Mouse (Mus musculus): Measurements from ENCODE around the gene Tbc1d24.

Tbc1d24 gene

GRCm38 (mm10) chr17:24209043-24209915, 3.9 kb upstream of the Tbc1d24 start, which contains the start of gene Ntn3:
Gene Ntn3, minus strand, starts transcription at chr17:24209531.
- peak; percentile 32 for DNase-seq

GRCm38 (mm10) chr17:24208641-24209042, 3.3 kb upstream of the Tbc1d24 start:
- peak; percentile 45 for DNase-seq

- DNase-seq, result no peak
These were observed 2.6 kb upstream of the Tbc1d24 start for GRCm38 (mm10) chr17:24207768-24208640.

GRCm38 (mm10) chr17:24206451-24207351, 1.3 kb upstream of the Tbc1d24 start:
- peak; percentile 27 for DNase-seq

GRCm38 (mm10) chr17:24205908-24206361, 573 bp upstream of the Tbc1d24 start:
- DNase-seq, result no peak

GRCm38 (mm10) chr17:24204846-24205245, 516 bp downstream of the Tbc1d24 start:
- DNase-seq, result no peak

- DNase-seq, result no peak
These were observed 1.5 kb downstream of the Tbc1d24 start for GRCm38 (mm10) chr17:24203611-24204534.

- no peak for DNase-seq
These were observed 2.3 kb downstream of the Tbc1d24 start for GRCm38 (mm10) chr17:24203068-24203467.

GRCm38 (mm10) chr17:24201092-24201491, 4.3 kb downstream of the Tbc1d24 start:
- DNase-seq, result no peak

- no peak for DNase-seq
These were observed 5.6 kb downstream of the Tbc1d24 start for GRCm38 (mm10) chr17:24199741-24200140.

GRCm38 (mm10) chr17:24199252-24199651, 6.1 kb downstream of the Tbc1d24 start:
- no peak for DNase-seq

- no peak for DNase-seq
These were observed 8.1 kb downstream of the Tbc1d24 start for GRCm38 (mm10) chr17:24197032-24197824.

- DNase-seq, result no peak
These were observed 10.0 kb downstream of the Tbc1d24 start for GRCm38 (mm10) chr17:24195349-24195748.

GRCm38 (mm10) chr17:24193769-24194168, 11.6 kb downstream of the Tbc1d24 start:
- DNase-seq, result no peak

GRCm38 (mm10) chr17:24193268-24193667, 12.1 kb downstream of the Tbc1d24 start:
- no peak for DNase-seq

GRCm38 (mm10) chr17:24192848-24193247, 12.5 kb downstream of the Tbc1d24 start:
- no peak for DNase-seq

- DNase-seq, result no peak
These were observed 13.9 kb downstream of the Tbc1d24 start for GRCm38 (mm10) chr17:24191481-24191880.

GRCm38 (mm10) chr17:24190934-24191333, 14.4 kb downstream of the Tbc1d24 start:
- DNase-seq, result no peak

GRCm38 (mm10) chr17:24174259-24174658, 31.1 kb downstream of the Tbc1d24 start:
- DNase-seq, result no peak

GRCm38 (mm10) chr17:24173423-24173822, 31.9 kb downstream of the Tbc1d24 start:
- DNase-seq, result peak; percentile 72

Measured in kidney, adult 18-20 months (tissue).